Comparison of ENCODE assay signal across 8 mouse cellular contexts in genomic region chr2:158652985-158653384, GRCm38 (mm10). TPM values are rescaled to one million over a fixed set of nuclear protein-coding genes. Genes with fewer than 3 reads are reported as not detected.
DNase-seq lines count a peak whose midpoint lies in the region; ATAC-seq lines count a peak whose summit lies in the region.

No protein-coding gene starts in this region.

- no peaks in the 10 kb centered on the region for H3K9me3 ChIP-seq in forebrain, embryonic 15.5 days
- H3K9me3 ChIP-seq in hindbrain, embryonic 13.5 days = no peaks in the 10 kb centered on the region

- no peaks in the 10 kb centered on the region for H3K36me3 ChIP-seq in forebrain, embryonic 15.5 days
- H3K36me3 ChIP-seq in hindbrain, embryonic 13.5 days = no peaks in the 10 kb centered on the region

- H3K4me1 ChIP-seq in forebrain, embryonic 15.5 days = no peaks in the 10 kb centered on the region
- H3K4me1 ChIP-seq in hindbrain, embryonic 13.5 days (replicated peaks) = no peaks in the 10 kb centered on the region

- H3K4me3 ChIP-seq in forebrain, embryonic 15.5 days = no peak overlapping the region
- H3K4me3 ChIP-seq in hindbrain, embryonic 13.5 days = no peak overlapping the region

- no peak overlapping the region for H3K9ac ChIP-seq in forebrain, embryonic 15.5 days (replicated peaks)
- H3K9ac ChIP-seq in hindbrain, embryonic 13.5 days = no peak overlapping the region

- no peaks in the 10 kb centered on the region for H3K27me3 ChIP-seq in forebrain, embryonic 15.5 days
- no peaks in the 10 kb centered on the region for H3K27me3 ChIP-seq in hindbrain, embryonic 13.5 days

- ATAC-seq in forebrain, embryonic 15.5 days (replicated peaks) = peak; percentile 60
- peak; percentile 28; the same call in 1 of the 2 replicates for ATAC-seq in hindbrain, embryonic 13.5 days (ENCODE audit: low FRiP score)
- peak; percentile 80 for ATAC-seq in megakaryocyte, adult 5-6 weeks (ENCODE audit: poor library complexity, severe bottlenecking)

- no peak overlapping the region for H3K4me2 ChIP-seq in forebrain, embryonic 15.5 days (replicated peaks)
- H3K4me2 ChIP-seq in hindbrain, embryonic 13.5 days = no peak overlapping the region

- 13% methylated on average over 4 of the region's 4 CpGs for WGBS in forebrain, embryonic 15.5 days
- WGBS in hindbrain, embryonic 13.5 days = 7% methylated on average over 4 of the region's 4 CpGs

- no peak overlapping the region for H3K27ac ChIP-seq in forebrain, embryonic 15.5 days (replicated peaks)
- no peak overlapping the region for H3K27ac ChIP-seq in hindbrain, embryonic 13.5 days

- DNase-seq in MN1 (ENCODE audit: low spot score) = peak; percentile 77
- peak; percentile 40 for DNase-seq in cerebellum, adult 11-12 months
- DNase-seq in layer of hippocampus, adult 9-11 months = peak; percentile 64
- DNase-seq in right cerebral cortex, adult 18-20 months = peak; percentile 85
- peak; percentile 52 for DNase-seq in urinary bladder, adult 2 months (ENCODE audit: low spot score)

RNA-seq across cellular contexts. Expression of gene Ppp1r16b, which starts 12.2 kb away (rescaled TPM):
- 22.1 and 24.4 TPM in 2 replicates for polyA plus RNA-seq in forebrain, embryonic 15.5 days (2015; fragmentation: Nextera tagmentation; extraction: Ambion mirVana)
- 8.0 and 8.5 TPM in 2 replicates for polyA plus RNA-seq in hindbrain, embryonic 13.5 days (2015; fragmentation: Nextera tagmentation; extraction: Ambion mirVana)
- total RNA-seq in megakaryocyte, adult 5-6 weeks (2015) = 0.58 and 0.98 TPM in 2 replicates
- 0.70 and 1.3 TPM in 2 replicates for total RNA-seq in megakaryocyte, adult 5-6 weeks (2017)
- polyA plus RNA-seq in urinary bladder, adult 2 months (2012; rRNA removed) = 0.95 and 2.0 TPM in 2 replicates

RNA-seq across cellular contexts. Expression of gene Actr5, which starts 28.3 kb away (rescaled TPM):
- 13.4 and 14.7 TPM in 2 replicates for polyA plus RNA-seq in forebrain, embryonic 15.5 days (2015; fragmentation: Nextera tagmentation; extraction: Ambion mirVana)
- 12.4 and 12.6 TPM in 2 replicates for polyA plus RNA-seq in hindbrain, embryonic 13.5 days (2015; fragmentation: Nextera tagmentation; extraction: Ambion mirVana)
- 7.1 and 8.0 TPM in 2 replicates for total RNA-seq in megakaryocyte, adult 5-6 weeks (2015)
- total RNA-seq in megakaryocyte, adult 5-6 weeks (2017) = 13.0 and 13.1 TPM in 2 replicates
- 6.6 and 7.4 TPM in 2 replicates for polyA plus RNA-seq in urinary bladder, adult 2 months (2012; rRNA removed)

RNA-seq across cellular contexts. Expression of gene Slc32a1, which starts 42.4 kb away (rescaled TPM):
- 7.1 and 7.4 TPM in 2 replicates for polyA plus RNA-seq in forebrain, embryonic 15.5 days (2015; fragmentation: Nextera tagmentation; extraction: Ambion mirVana)
- 6.6 and 8.1 TPM in 2 replicates for polyA plus RNA-seq in hindbrain, embryonic 13.5 days (2015; fragmentation: Nextera tagmentation; extraction: Ambion mirVana)
- 0.07 TPM in 1 of 2 replicates, not detected in the other for total RNA-seq in megakaryocyte, adult 5-6 weeks (2015)
- 0.12 TPM in 1 of 2 replicates, not detected in the other for total RNA-seq in megakaryocyte, adult 5-6 weeks (2017)
- polyA plus RNA-seq in urinary bladder, adult 2 months (2012; rRNA removed) = not detected in 2 replicates

Comparison
In these comparisons a context has a peak if more than half of its experiments do, and no peak if none do; other contexts are left out.
1. ATAC-seq: peak in every context shown above with its lines; median percentile 80 in megakaryocyte, adult 5-6 weeks; 60 in forebrain, embryonic 15.5 days; 28 in hindbrain, embryonic 13.5 days.